Mouse (Mus musculus): ENCODE data around the gene Fpr2. TPM values are rescaled to one million over a fixed set of nuclear protein-coding genes. Genes with fewer than 3 reads are reported as not detected.
A peak's percentile ranks its signal among the peaks of the same experiment; 100 is the strongest.
"Not testable (repeated sequence)": the region's sequence is repeated elsewhere in the genome, so short reads cannot be mapped to it uniquely, and the experiment has no call there.

Gene Fpr2
- polyA plus RNA-seq, 1 experiment: 0.16 TPM

- WGBS: 69% methylated on average over 3 of the region's 3 CpGs
- Histone ChIP-seq H3K4me3 (ENCODE audit: insufficient read depth, low read depth, low read length) (no peak overlapping the region), H3K36me3 (ENCODE audit: control insufficient read depth, insufficient read depth, low read length) (no peaks in the 10 kb centered on the region), H3K27me3 (replicated peaks; ENCODE audit: control insufficient read depth, insufficient read depth, low read length) (no peaks in the 10 kb centered on the region), H3K4me1 (ENCODE audit: control insufficient read depth, insufficient read depth, low read length) (no peaks in the 10 kb centered on the region), H3K27ac (ENCODE audit: insufficient read depth, low read depth, low read length) (no peak overlapping the region)
- no peak for DNase-seq
- no peak for TF ChIP-seq POLR2A (IDR thresholded peaks at IDR 0.05; ENCODE audit: low read depth, low read length)
- TF ChIP-seq CTCF (conservative IDR thresholded peaks at IDR 0.05; ENCODE audit: insufficient read depth, insufficient read length, low read depth, low read length): no peak
Measured at GRCm38 (mm10) chr17:17882672-17883071, 5.0 kb upstream of the Fpr2 start.

GRCm38 (mm10) chr17:17883840-17884239 is 3.8 kb upstream of the Fpr2 start, which contains the start of gene Fpr1:
Gene Fpr1, minus strand, starts transcription at chr17:17883940.
- Histone ChIP-seq H3K36me3 (ENCODE audit: control insufficient read depth, insufficient read depth, low read length) (no peaks in the 10 kb centered on the region), H3K27me3 (replicated peaks; ENCODE audit: control insufficient read depth, insufficient read depth, low read length) (no peaks in the 10 kb centered on the region), H3K4me3 (ENCODE audit: insufficient read depth, low read depth, low read length) (no peak within 1 kb of the TSS), H3K4me1 (ENCODE audit: control insufficient read depth, insufficient read depth, low read length) (no peaks in the 10 kb centered on the region), H3K27ac (ENCODE audit: insufficient read depth, low read depth, low read length) (no peak within 1 kb of the TSS)
- 57% methylated on average over 1 of the region's 1 CpGs for WGBS
- no peak for DNase-seq
- no peak for TF ChIP-seq POLR2A (IDR thresholded peaks at IDR 0.05; ENCODE audit: low read depth, low read length)
- no peak for TF ChIP-seq CTCF (conservative IDR thresholded peaks at IDR 0.05; ENCODE audit: insufficient read depth, insufficient read length, low read depth, low read length)

GRCm38 (mm10) chr17:17889732-17890425 is 2.3 kb downstream of the Fpr2 start:
- Histone ChIP-seq H3K4me1 (ENCODE audit: control insufficient read depth, insufficient read depth, low read length) (no peaks in the 10 kb centered on the region), H3K27ac (ENCODE audit: insufficient read depth, low read depth, low read length) (no peak overlapping the region), H3K27me3 (replicated peaks; ENCODE audit: control insufficient read depth, insufficient read depth, low read length) (no peaks in the 10 kb centered on the region), H3K36me3 (ENCODE audit: control insufficient read depth, insufficient read depth, low read length) (no peaks in the 10 kb centered on the region), H3K4me3 (ENCODE audit: insufficient read depth, low read depth, low read length) (no peak overlapping the region)
- WGBS: 90% methylated on average over 2 of the region's 2 CpGs
- DNase-seq: no peak
- TF ChIP-seq CTCF (conservative IDR thresholded peaks at IDR 0.05; ENCODE audit: insufficient read depth, insufficient read length, low read depth, low read length) (no peak), POLR2A (IDR thresholded peaks at IDR 0.05; ENCODE audit: low read depth, low read length) (no peak)

GRCm38 (mm10) chr17:17896039-17896438 is 8.4 kb downstream of the Fpr2 start:
- peak; percentile 64 for DNase-seq
- H3K4me3 ChIP-seq (ENCODE audit: insufficient read depth, low read depth, low read length): no peak overlapping the region
- 2% methylated on average over 4 of the region's 4 CpGs for WGBS
- no peaks in the 10 kb centered on the region for H3K36me3 ChIP-seq (ENCODE audit: control insufficient read depth, insufficient read depth, low read length)
- H3K27ac ChIP-seq (ENCODE audit: insufficient read depth, low read depth, low read length): no peak overlapping the region
- no peaks in the 10 kb centered on the region for H3K27me3 ChIP-seq (replicated peaks; ENCODE audit: control insufficient read depth, insufficient read depth, low read length)
- no peak for TF ChIP-seq POLR2A (IDR thresholded peaks at IDR 0.05; ENCODE audit: low read depth, low read length)
- TF ChIP-seq CTCF (conservative IDR thresholded peaks at IDR 0.05; ENCODE audit: insufficient read depth, insufficient read length, low read depth, low read length): peak; percentile 25; the same call in 1 of the 2 replicates
- no peaks in the 10 kb centered on the region for H3K4me1 ChIP-seq (ENCODE audit: control insufficient read depth, insufficient read depth, low read length)

- WGBS: 71% methylated on average over 2 of the region's 2 CpGs
- H3K4me1 ChIP-seq (ENCODE audit: control insufficient read depth, insufficient read depth, low read length): no peaks in the 10 kb centered on the region
- no peak overlapping the region for H3K27ac ChIP-seq (ENCODE audit: insufficient read depth, low read depth, low read length)
- no peaks in the 10 kb centered on the region for H3K27me3 ChIP-seq (replicated peaks; ENCODE audit: control insufficient read depth, insufficient read depth, low read length)
- DNase-seq: no peak
- no peaks in the 10 kb centered on the region for H3K36me3 ChIP-seq (ENCODE audit: control insufficient read depth, insufficient read depth, low read length)
- TF ChIP-seq POLR2A (IDR thresholded peaks at IDR 0.05; ENCODE audit: low read depth, low read length) (no peak), CTCF (conservative IDR thresholded peaks at IDR 0.05; ENCODE audit: insufficient read depth, insufficient read length, low read depth, low read length) (no peak)
- H3K4me3 ChIP-seq (ENCODE audit: insufficient read depth, low read depth, low read length): no peak overlapping the region
Measured at GRCm38 (mm10) chr17:17899268-17899667, 11.6 kb downstream of the Fpr2 start.

- TF ChIP-seq POLR2A (IDR thresholded peaks at IDR 0.05; ENCODE audit: low read depth, low read length) (no peak), CTCF (conservative IDR thresholded peaks at IDR 0.05; ENCODE audit: insufficient read depth, insufficient read length, low read depth, low read length) (no peak)
- no peaks in the 10 kb centered on the region for H3K4me1 ChIP-seq (ENCODE audit: control insufficient read depth, insufficient read depth, low read length)
- H3K27ac ChIP-seq (ENCODE audit: insufficient read depth, low read depth, low read length): no peak overlapping the region
- no peaks in the 10 kb centered on the region for H3K36me3 ChIP-seq (ENCODE audit: control insufficient read depth, insufficient read depth, low read length)
- no peaks in the 10 kb centered on the region for H3K27me3 ChIP-seq (replicated peaks; ENCODE audit: control insufficient read depth, insufficient read depth, low read length)
- WGBS: 98% methylated on average over 1 of the region's 1 CpGs
- peak; percentile 2 for DNase-seq
- H3K4me3 ChIP-seq (ENCODE audit: insufficient read depth, low read depth, low read length): no peak overlapping the region
Measured at GRCm38 (mm10) chr17:17900768-17901167, 13.1 kb downstream of the Fpr2 start.

GRCm38 (mm10) chr17:17909636-17910421 is 22.2 kb downstream of the Fpr2 start:
- no peaks in the 10 kb centered on the region for H3K4me1 ChIP-seq (ENCODE audit: control insufficient read depth, insufficient read depth, low read length)
- WGBS: 13% methylated on average over 51 of the region's 51 CpGs
- peak overlapping the region; percentile 59 for H3K4me3 ChIP-seq (ENCODE audit: insufficient read depth, low read depth, low read length)
- TF ChIP-seq CTCF (conservative IDR thresholded peaks at IDR 0.05; ENCODE audit: insufficient read depth, insufficient read length, low read depth, low read length) (no peak), POLR2A (IDR thresholded peaks at IDR 0.05; ENCODE audit: low read depth, low read length) (no peak)
- no peaks in the 10 kb centered on the region for H3K36me3 ChIP-seq (ENCODE audit: control insufficient read depth, insufficient read depth, low read length)
- H3K27me3 ChIP-seq (replicated peaks; ENCODE audit: control insufficient read depth, insufficient read depth, low read length): no peaks in the 10 kb centered on the region
- H3K27ac ChIP-seq (ENCODE audit: insufficient read depth, low read depth, low read length): no peak overlapping the region
- DNase-seq: peak; percentile 83

GRCm38 (mm10) chr17:17912618-17913017 is 25.0 kb downstream of the Fpr2 start:
- H3K27ac ChIP-seq (ENCODE audit: insufficient read depth, low read depth, low read length): not testable (repeated sequence)

More at GRCm38 (mm10) chr17:17912618-17913017, 25.0 kb downstream of the Fpr2 start:
- WGBS: 89% methylated on average over 8 of the region's 8 CpGs
- DNase-seq; H3K36me3 ChIP-seq (ENCODE audit: control insufficient read depth, insufficient read depth, low read length); H3K4me1 ChIP-seq (ENCODE audit: control insufficient read depth, insufficient read depth, low read length); H3K27me3 ChIP-seq (replicated peaks; ENCODE audit: control insufficient read depth, insufficient read depth, low read length); H3K4me3 ChIP-seq (ENCODE audit: insufficient read depth, low read depth, low read length): not testable (repeated sequence)

All from kidney, adult 2 months (tissue).